In the genomic region with DNA sequence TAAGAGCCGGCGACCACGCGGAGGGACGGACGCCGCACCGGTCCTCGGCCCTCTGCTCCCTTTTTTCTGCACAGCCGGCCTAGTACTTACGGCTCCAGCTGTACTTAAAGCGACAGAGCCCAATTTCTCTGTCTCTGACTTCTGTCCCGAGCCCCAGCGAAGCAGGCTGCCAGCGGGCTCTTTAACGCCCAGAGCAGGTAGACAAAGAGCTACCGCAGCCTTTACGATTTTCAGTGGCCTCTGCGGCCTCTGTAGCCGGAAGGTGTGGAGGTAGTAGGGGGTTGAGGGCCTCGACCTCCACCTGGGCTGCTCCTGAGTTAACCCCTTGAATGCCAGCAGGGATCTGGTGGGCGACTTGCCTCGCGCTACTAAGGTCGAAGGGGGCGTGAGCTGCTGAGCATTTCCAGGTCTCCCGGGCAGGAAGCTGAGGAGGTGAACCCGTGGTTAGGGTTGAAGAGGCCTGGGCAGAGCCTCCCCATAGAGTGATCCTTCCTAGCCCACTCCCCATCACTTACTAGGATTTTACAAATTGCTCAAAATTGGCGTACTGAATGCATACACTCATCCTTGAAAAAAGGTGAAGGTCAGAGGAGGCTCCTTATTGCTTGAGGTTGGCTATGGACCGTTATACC, we compare ENCODE assay signal across 8 mouse cellular contexts.
DNase-seq lines count a peak whose midpoint lies in the region; ATAC-seq and TF ChIP-seq lines count a peak whose summit lies in the region.

No protein-coding gene starts in this region.

- no peak for TF ChIP-seq POLR2A in kidney, adult 2 months (IDR thresholded peaks at IDR 0.05; ENCODE audit: low read depth, low read length)
- TF ChIP-seq POLR2A in lung, adult 2 months (IDR thresholded peaks at IDR 0.05; ENCODE audit: borderline replicate concordance, extremely low read depth, low read depth, low read length): 0 out of 2 replicates have a peak, but pooled peaks have one; percentile 9

- DNase-seq in layer of hippocampus, adult 2 months (ENCODE audit: low spot score in 2 of 2): peak in 1 of 2 experiments; percentile 32
- DNase-seq in layer of hippocampus, postnatal 25 days (ENCODE audit: extremely low spot score in 1 of 2, low spot score in 1 of 2): no peak
- DNase-seq in cerebellum, postnatal 25 days: peak; percentile 62 to 66
- peak; percentile 10 for DNase-seq in gonadal fat pad, adult 2 months (ENCODE audit: low read depth)
- peak; percentile 71 for DNase-seq in kidney, adult 2 months
- DNase-seq in lung, adult 2 months: peak; percentile 53
- no peak for DNase-seq in layer of hippocampus, postnatal 36 days

- no peaks in the 10 kb centered on the region for H3K36me3 ChIP-seq in kidney, adult 2 months (ENCODE audit: control insufficient read depth, insufficient read depth, low read length)
- no peaks in the 10 kb centered on the region for H3K36me3 ChIP-seq in neural tube, embryonic 15.5 days

- H3K4me1 ChIP-seq in kidney, adult 2 months (ENCODE audit: control insufficient read depth, insufficient read depth, low read length): no peaks in the 10 kb centered on the region; the same call in 1 of the 2 replicates
- peaks cover 6% of the 10 kb centered on the region for H3K4me1 ChIP-seq in lung, adult 2 months (ENCODE audit: control insufficient read depth, insufficient read depth, low read length)
- peaks cover 87% of the 10 kb centered on the region for H3K4me1 ChIP-seq in neural tube, embryonic 15.5 days

- no peak for TF ChIP-seq CTCF in layer of hippocampus, adult 2 months (conservative IDR thresholded peaks at IDR 0.05)
- TF ChIP-seq CTCF in kidney, adult 2 months (conservative IDR thresholded peaks at IDR 0.05; ENCODE audit: insufficient read depth, insufficient read length, low read depth, low read length): no peak
- TF ChIP-seq CTCF in lung, adult 2 months (IDR thresholded peaks at IDR 0.05; ENCODE audit: insufficient read depth, low read length): no peak

- H3K27me3 ChIP-seq in kidney, adult 2 months (replicated peaks; ENCODE audit: control insufficient read depth, insufficient read depth, low read length): no peaks in the 10 kb centered on the region
- no peaks in the 10 kb centered on the region for H3K27me3 ChIP-seq in neural tube, embryonic 15.5 days (replicated peaks)

- 19% methylated on average over 30 of the region's 30 CpGs for WGBS in kidney, adult 2 months
- WGBS in lung, adult 2 months: 32% methylated on average over 30 of the region's 30 CpGs
- WGBS in neural tube, embryonic 15.5 days: 2% methylated on average over 30 of the region's 30 CpGs

- ATAC-seq in neural tube, embryonic 15.5 days (ENCODE audit: low FRiP score): peak; percentile 88

- H3K4me3 ChIP-seq in layer of hippocampus, adult 2 months: peak overlapping the region; percentile 55
- peak overlapping the region; percentile 55 for H3K4me3 ChIP-seq in kidney, adult 2 months (ENCODE audit: insufficient read depth, low read depth, low read length)
- peak overlapping the region; percentile 58 for H3K4me3 ChIP-seq in lung, adult 2 months (replicated peaks; ENCODE audit: extremely low read depth, low read depth, low read length)
- peak overlapping the region; percentile 55 for H3K4me3 ChIP-seq in neural tube, embryonic 15.5 days (replicated peaks)

- peak overlapping the region; percentile 71 for H3K4me2 ChIP-seq in neural tube, embryonic 15.5 days

- no peaks in the 10 kb centered on the region for H3K9me3 ChIP-seq in neural tube, embryonic 15.5 days (replicated peaks)

- H3K27ac ChIP-seq in layer of hippocampus, adult 2 months: peak overlapping the region; percentile 54
- H3K27ac ChIP-seq in kidney, adult 2 months (ENCODE audit: insufficient read depth, low read depth, low read length): no peak overlapping the region
- peak overlapping the region; percentile 82 for H3K27ac ChIP-seq in neural tube, embryonic 15.5 days (replicated peaks)

- peak overlapping the region; percentile 52 for H3K9ac ChIP-seq in neural tube, embryonic 15.5 days (replicated peaks)

Comparison
In these comparisons a context has a peak if more than half of its experiments do, and no peak if none do; other contexts are left out.
1. DNase-seq: peak in cerebellum, postnatal 25 days (2 of 2), gonadal fat pad, adult 2 months (single experiment), kidney, adult 2 months (single experiment) and lung, adult 2 months (single experiment); none in layer of hippocampus, postnatal 25 days (0 of 2) and layer of hippocampus, postnatal 36 days (0 of 2).
2. Peak in every context shown above with its lines, with median percentiles within 50 percentile points of each other: H3K4me3 ChIP-seq.